Comparison of ENCODE assay signal across 18 mouse cellular contexts in genomic region chr9:72023274-72023673, GRCm38 (mm10).
A peak's percentile ranks its signal among the peaks of the same experiment; 100 is the strongest.
DNase-seq lines count a peak whose midpoint lies in the region; ATAC-seq and TF ChIP-seq lines count a peak whose summit lies in the region.
"Had no signal": no experiment of that assay in that cellular context is flagged by ENCODE, and none has a peak within 500 bp of the region (broad histone marks: within the 10 kb centered on the region; RNA-seq: fewer than 3 reads in every experiment).

No protein-coding gene starts in this region.

- peak overlapping the region; percentile 31; the same call in 1 of the 2 replicates for H3K27ac ChIP-seq in hindbrain, embryonic 15.5 days (replicated peaks)
- H3K27ac ChIP-seq in hindbrain, embryonic 11.5 days (ENCODE audit: low read depth, low read length): no peak overlapping the region
- no peak overlapping the region for H3K27ac ChIP-seq in midbrain, postnatal 0 days (ENCODE audit: low read depth, low read length)
- H3K27ac ChIP-seq in midbrain, embryonic 10.5 days (replicated peaks): no peak overlapping the region
- H3K27ac ChIP-seq: embryonic facial prominence, embryonic 13.5 days; forebrain, embryonic 13.5 days; heart, embryonic 10.5 days had no signal

- ATAC-seq in hindbrain, embryonic 15.5 days (ENCODE audit: low FRiP score, low read depth): no peak
- ATAC-seq in hindbrain, embryonic 11.5 days (ENCODE audit: low FRiP score): no peak
- no peak for ATAC-seq in midbrain, postnatal 0 days (ENCODE audit: low FRiP score)
- ATAC-seq: forebrain, embryonic 13.5 days; forebrain, postnatal 0 days; intestine, embryonic 16.5 days had no signal

- DNase-seq in heart, adult 8-10 months (ENCODE audit: low spot score): peak; percentile 25
- no peak for DNase-seq in heart, adult 11 months
- no peak for DNase-seq in hindbrain, embryonic 11.5 days (ENCODE audit: low spot score)
- peak; percentile 2 for DNase-seq in midbrain, postnatal 0 days (ENCODE audit: low spot score)
- DNase-seq in midbrain, embryonic 10.5 days (ENCODE audit: low spot score): no peak
- DNase-seq in adrenal gland, adult 8-10 months: no peak
- DNase-seq: adrenal gland, postnatal 14 days; cerebellum, adult 18-20 months; cerebellum, adult 9-11 months; cerebellum, postnatal 36 days; forebrain, postnatal 0 days; gastrocnemius, postnatal 14 days; heart, postnatal 36 days had no signal

- no peak overlapping the region for H3K4me3 ChIP-seq in hindbrain, embryonic 15.5 days
- H3K4me3 ChIP-seq in hindbrain, embryonic 11.5 days (ENCODE audit: low read depth, low read length): no peak overlapping the region
- no peak overlapping the region for H3K4me3 ChIP-seq in midbrain, postnatal 0 days (ENCODE audit: low read depth, low read length)
- H3K4me3 ChIP-seq in midbrain, embryonic 10.5 days: no peak overlapping the region
- H3K4me3 ChIP-seq: embryonic facial prominence, embryonic 13.5 days; forebrain, embryonic 13.5 days; heart, embryonic 10.5 days had no signal

- no peaks in the 10 kb centered on the region for H3K9me3 ChIP-seq in hindbrain, embryonic 15.5 days
- H3K9me3 ChIP-seq in hindbrain, embryonic 11.5 days (ENCODE audit: control insufficient read depth, low read length): no peaks in the 10 kb centered on the region
- H3K9me3 ChIP-seq in midbrain, postnatal 0 days (ENCODE audit: low read length): no peaks in the 10 kb centered on the region
- H3K9me3 ChIP-seq in midbrain, embryonic 10.5 days (replicated peaks): no peaks in the 10 kb centered on the region
- H3K9me3 ChIP-seq: embryonic facial prominence, embryonic 13.5 days; forebrain, embryonic 13.5 days; heart, embryonic 10.5 days had no signal

- no peak overlapping the region for H3K4me2 ChIP-seq in hindbrain, embryonic 15.5 days
- H3K4me2 ChIP-seq in hindbrain, embryonic 11.5 days (replicated peaks; ENCODE audit: low read depth, low read length): no peak overlapping the region
- H3K4me2 ChIP-seq in midbrain, postnatal 0 days (ENCODE audit: low read depth, low read length, poor library complexity, severe bottlenecking): no peak overlapping the region
- H3K4me2 ChIP-seq: embryonic facial prominence, embryonic 13.5 days; forebrain, embryonic 13.5 days had no signal

- TF ChIP-seq CTCF in midbrain, postnatal 0 days (IDR thresholded peaks at IDR 0.05): no peak

- 66% methylated on average over 5 of the region's 5 CpGs for WGBS in hindbrain, embryonic 15.5 days
- WGBS in hindbrain, embryonic 11.5 days: 90% methylated on average over 5 of the region's 5 CpGs
- 88% methylated on average over 5 of the region's 5 CpGs for WGBS in midbrain, postnatal 0 days
- WGBS in midbrain, embryonic 10.5 days: 87% methylated on average over 5 of the region's 5 CpGs

- no peak overlapping the region for H3K9ac ChIP-seq in hindbrain, embryonic 15.5 days
- H3K9ac ChIP-seq in hindbrain, embryonic 11.5 days (ENCODE audit: low read depth, low read length): no peak overlapping the region
- no peak overlapping the region for H3K9ac ChIP-seq in midbrain, postnatal 0 days (replicated peaks; ENCODE audit: low read length, poor library complexity, severe bottlenecking)
- H3K9ac ChIP-seq: embryonic facial prominence, embryonic 13.5 days; forebrain, embryonic 13.5 days; forebrain, postnatal 0 days had no signal

- no peaks in the 10 kb centered on the region for H3K27me3 ChIP-seq in hindbrain, embryonic 15.5 days
- no peaks in the 10 kb centered on the region for H3K27me3 ChIP-seq in hindbrain, embryonic 11.5 days (ENCODE audit: control insufficient read depth, insufficient read depth, low read length)
- no peaks in the 10 kb centered on the region for H3K27me3 ChIP-seq in midbrain, postnatal 0 days (ENCODE audit: insufficient read depth, low read length)
- H3K27me3 ChIP-seq in midbrain, embryonic 10.5 days (ENCODE audit: low read depth, poor library complexity, severe bottlenecking): no peaks in the 10 kb centered on the region
- H3K27me3 ChIP-seq: embryonic facial prominence, embryonic 13.5 days; forebrain, embryonic 13.5 days had no signal

- no peaks in the 10 kb centered on the region for H3K36me3 ChIP-seq in hindbrain, embryonic 15.5 days
- no peaks in the 10 kb centered on the region for H3K36me3 ChIP-seq in hindbrain, embryonic 11.5 days (ENCODE audit: control insufficient read depth, insufficient read depth, low read length)
- no peaks in the 10 kb centered on the region for H3K36me3 ChIP-seq in midbrain, postnatal 0 days (ENCODE audit: insufficient read depth, low read length)
- H3K36me3 ChIP-seq in midbrain, embryonic 10.5 days: no peaks in the 10 kb centered on the region
- H3K36me3 ChIP-seq: embryonic facial prominence, embryonic 13.5 days; heart, embryonic 10.5 days had no signal

- H3K4me1 ChIP-seq in hindbrain, embryonic 15.5 days (replicated peaks): no peaks in the 10 kb centered on the region
- no peaks in the 10 kb centered on the region for H3K4me1 ChIP-seq in hindbrain, embryonic 11.5 days (replicated peaks; ENCODE audit: control insufficient read depth, insufficient read depth, low read length)
- H3K4me1 ChIP-seq in midbrain, postnatal 0 days (ENCODE audit: insufficient read depth, low read length): no peaks in the 10 kb centered on the region
- peaks cover 30% of the 10 kb centered on the region; the same call in 1 of the 2 replicates for H3K4me1 ChIP-seq in midbrain, embryonic 10.5 days

Comparison
In these comparisons a context has a peak if more than half of its experiments do, and no peak if none do; other contexts are left out.
1. DNase-seq: peak in heart, adult 8-10 months (single experiment) and midbrain, postnatal 0 days (single experiment); none in heart, adult 11 months (single experiment), hindbrain, embryonic 11.5 days (single experiment), midbrain, embryonic 10.5 days (single experiment) and adrenal gland, adult 8-10 months (single experiment).